Mouse (Mus musculus) cerebellum, postnatal 14 days (tissue): ENCODE data around the gene Mxra7.
A peak's percentile ranks its signal among the peaks of the same experiment; 100 is the strongest.
"Not testable (repeated sequence)": the region's sequence is repeated elsewhere in the genome, so short reads cannot be mapped to it uniquely, and the experiment has no call there.

ENCODE experiments used
- DNase-seq, 2 experiments: peaks; one replicate each; pipeline ENCODE4 v3.0.0; 2021; ENCODE audit warnings: mixed read lengths in 2 of 2

Mxra7 gene

DNA sequence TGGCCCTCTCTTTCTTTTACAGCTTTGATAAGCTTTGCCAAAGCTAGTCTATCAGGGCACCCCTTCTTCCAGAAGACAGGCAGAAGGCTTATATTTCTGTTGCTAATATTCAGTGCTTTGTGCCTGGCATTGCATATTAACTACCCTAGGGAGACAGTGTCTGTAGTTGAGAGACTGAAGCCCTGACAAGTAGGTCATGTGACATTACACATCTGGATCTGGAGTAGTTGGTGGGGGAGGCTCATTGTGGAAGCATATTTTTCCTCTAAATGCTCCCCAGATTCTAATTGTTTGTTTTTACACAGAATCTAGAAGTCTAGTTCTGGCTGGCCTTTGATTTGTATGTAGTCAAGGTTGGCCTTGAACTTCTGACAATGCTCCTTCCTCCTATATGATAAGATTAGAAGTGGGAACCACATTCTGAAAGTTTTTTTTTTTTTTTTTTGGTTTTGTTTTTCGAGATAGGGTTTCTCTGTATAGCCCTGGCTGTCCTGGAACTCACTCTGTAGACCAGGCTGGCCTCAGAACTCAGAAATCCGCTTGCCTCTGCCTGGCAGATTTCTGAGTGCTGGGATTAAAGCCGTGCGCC is 18.8 kb upstream of the Mxra7 start:
- no peak for DNase-seq

DNA sequence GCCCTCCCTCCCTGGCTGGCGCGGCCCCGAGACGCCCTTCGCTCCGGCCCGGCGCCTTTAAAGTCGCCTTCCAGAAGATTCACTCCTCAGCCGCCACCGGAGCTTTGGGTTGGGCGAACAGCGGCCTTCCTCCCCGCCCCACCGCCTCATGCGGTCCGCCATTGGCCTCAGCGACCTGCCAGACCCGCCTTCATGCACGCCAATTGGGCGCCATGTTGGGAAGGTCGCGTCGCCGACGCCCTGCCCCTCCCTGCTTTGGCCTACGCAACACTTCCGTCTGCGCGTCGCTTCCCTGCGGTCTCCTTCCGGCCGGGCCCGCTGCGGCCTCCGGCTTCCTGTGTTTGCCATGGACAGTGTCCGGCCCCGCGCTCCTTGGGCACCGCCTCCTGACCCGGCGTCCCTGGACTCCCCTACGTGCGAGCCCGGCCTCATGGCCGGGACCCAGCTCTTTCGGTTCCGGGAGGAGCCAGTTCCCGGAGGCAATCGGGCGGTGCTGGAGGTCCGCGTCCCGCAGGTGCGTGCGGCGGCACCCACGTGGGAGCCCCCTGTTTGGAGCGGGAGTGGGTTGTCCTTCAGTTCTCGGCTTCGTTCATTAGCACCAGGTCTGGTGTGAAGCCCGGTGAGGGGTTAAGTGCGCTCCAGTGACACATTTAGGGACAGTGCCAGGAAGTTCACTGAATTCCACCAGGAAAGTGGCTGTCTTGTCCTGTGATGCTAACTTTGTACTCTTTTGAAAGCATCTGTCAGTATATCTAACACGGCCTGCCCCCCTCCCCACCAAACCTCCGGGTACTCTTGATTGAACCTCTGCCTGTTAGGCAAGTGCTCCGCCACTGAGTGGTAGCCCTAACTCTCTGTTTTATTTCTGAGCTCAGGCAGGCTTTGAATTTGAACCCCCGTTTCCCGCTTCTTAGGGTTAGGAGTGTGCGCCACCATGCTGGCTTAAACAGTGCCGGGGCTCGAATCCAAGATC is 15.7 kb upstream of the Mxra7 start, which contains the start of the genes Mettl23 and Jmjd6:
TSS of gene Mettl23 (plus strand) at position 18 of the 973 bp plus-strand sequence.
TSS of gene Jmjd6 (minus strand) at position 189 of the 973 bp plus-strand sequence.
- peak; percentile 97 to 98 for DNase-seq

DNA sequence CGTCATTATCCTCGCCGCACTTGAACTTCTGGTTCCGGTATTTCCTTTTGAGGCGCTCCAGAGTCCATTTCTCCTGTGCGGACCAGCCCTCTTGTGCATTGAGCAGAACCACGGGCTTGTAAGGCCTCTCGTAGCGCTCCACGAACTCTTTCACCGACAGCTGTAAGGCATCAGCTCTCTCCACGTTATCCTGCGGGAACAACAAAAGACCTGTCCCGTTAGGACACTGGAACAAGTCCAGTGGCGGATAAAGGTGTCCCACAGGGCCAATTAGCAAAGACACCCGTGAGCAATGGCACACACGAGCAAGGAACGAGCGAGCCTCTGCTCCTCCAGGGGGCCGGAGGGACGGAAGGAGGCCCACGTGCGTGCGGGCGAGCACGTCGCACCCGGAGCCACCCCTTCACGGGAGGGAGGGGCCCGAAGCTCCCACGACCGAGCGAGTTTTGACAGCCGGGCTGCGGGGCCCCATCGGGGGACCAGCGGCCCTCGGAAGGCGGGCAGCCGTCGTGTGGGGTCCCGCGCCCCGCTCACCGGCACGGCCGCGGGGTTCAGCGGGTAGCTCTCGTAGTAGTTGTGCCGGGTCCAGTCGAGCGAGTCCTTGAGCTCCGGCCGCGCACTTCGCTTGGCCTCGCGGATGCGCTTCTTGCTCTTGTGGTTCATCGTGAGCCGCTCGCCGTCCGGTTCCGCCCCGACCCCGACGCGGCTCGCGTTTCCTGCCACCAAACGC is 14.8 kb upstream of the Mxra7 start:
- peak; percentile 80 to 82 for DNase-seq

DNA sequence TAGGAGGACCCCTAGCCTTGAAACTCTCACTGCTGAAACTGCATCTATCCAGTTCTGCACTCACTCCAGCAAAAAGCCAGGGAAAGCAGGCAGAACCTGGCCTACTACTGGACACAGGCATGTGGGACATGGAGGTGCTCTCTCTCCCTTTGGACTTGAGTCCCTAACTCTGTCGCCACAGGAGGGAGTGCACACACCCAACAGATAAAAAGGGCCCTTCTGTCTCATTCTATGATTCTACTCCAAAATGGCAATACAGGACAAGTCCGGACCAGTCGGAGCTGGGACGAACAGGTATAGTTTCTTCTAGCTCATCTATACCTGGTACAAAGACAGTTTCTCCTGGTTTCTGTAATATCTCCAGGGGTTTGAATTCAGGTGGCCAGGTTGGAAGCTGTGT is 12.9 kb upstream of the Mxra7 start:
- no peak for DNase-seq

DNA sequence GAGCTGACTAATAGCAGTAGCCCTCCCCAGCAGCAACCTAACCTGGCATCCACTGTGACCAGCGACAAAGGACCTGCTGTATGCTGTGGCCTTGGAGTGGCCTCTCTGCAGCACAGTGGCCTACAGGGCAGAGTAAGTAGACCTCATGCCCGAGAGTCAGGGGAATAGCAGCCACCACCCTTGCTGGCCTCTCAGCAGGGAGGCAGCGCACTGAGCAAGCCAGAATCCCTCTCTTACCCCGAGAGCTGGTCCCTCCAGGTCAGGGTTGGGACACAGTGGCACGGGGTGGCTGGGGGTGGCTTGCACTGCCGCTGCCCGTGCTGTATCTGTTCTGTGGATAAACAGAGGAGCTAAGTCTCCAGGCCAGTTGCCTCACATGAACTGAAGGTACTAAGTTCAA is 11.8 kb upstream of the Mxra7 start:
- no peak for DNase-seq

DNA sequence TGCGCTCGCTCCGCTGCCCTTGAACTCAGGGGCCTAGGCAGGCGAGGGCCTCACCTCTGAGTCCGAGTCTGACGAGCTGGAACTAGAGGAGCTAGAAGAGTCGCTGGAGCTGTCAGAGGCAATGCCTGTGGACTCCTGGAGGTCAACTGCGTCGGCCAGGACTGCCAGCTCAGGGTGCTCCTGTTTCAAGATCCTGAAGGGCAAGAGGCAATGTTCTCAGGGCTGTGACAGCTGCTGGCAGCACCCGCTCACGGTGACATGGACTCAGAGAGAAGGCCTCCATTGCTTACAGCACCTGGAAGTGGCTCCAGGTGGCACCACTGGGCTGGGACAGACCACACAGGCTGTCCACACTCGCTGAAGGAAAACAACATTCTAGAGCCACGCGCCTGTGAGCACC is 11.1 kb upstream of the Mxra7 start:
- no peak for DNase-seq

DNA sequence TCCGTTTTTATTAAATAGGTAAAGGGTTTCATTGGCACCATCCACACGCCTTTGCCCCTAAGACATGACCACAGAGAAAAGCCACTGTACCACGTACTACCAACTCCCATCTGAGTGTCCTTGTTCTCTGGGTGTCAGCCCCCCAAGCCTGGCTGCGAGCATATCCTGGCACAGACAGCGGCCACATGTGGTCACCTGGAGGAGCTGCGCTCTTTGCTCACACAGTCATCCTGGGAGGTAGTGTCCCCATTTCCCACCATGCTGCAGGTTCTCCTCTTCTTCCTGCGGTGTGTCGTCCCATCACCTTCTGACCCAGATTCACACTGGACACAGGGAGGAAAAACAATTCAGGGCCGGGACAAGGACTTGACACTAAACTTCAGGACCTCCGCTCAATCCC is 9.6 kb upstream of the Mxra7 start:
- DNase-seq = no peak

DNA sequence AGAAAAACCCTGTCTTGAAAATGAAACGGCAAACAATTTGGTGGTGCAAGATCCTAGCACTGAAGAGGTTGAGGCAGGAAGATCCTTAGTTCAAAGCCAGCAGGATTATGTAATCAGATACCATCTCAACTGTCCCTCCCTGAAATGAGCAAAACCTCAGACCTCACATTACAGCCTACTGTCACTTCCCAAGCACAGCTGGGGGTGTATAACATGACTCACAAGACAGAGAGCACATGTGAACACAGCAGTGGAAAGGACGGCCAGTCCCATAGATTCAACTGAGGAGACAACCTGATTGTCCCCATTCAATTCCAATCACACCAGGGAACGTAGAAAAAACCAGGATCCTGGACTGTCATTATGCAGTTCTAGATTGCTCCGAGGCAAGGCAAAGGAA is 8.4 kb upstream of the Mxra7 start:
- no peak for DNase-seq

DNA sequence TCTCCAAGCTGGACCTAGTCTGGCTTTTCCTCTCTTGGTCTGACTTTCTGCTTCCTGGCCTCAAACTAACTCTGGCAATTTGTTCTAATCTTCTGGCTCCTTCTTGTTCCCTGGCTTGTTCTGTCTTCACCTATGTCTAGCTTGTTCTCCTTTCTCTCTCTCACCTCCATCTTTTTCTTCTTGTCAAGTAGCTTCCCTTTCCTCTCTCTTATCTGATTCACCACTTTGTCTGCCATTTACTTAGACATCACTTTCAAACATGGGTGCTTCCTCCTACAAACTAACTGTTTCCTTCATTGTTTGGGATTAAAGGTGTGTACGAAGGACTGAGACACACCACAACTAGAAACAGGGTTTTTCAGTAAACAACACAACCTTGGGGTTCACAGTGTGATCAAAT is 7.1 kb upstream of the Mxra7 start:
- DNase-seq = no peak

DNA sequence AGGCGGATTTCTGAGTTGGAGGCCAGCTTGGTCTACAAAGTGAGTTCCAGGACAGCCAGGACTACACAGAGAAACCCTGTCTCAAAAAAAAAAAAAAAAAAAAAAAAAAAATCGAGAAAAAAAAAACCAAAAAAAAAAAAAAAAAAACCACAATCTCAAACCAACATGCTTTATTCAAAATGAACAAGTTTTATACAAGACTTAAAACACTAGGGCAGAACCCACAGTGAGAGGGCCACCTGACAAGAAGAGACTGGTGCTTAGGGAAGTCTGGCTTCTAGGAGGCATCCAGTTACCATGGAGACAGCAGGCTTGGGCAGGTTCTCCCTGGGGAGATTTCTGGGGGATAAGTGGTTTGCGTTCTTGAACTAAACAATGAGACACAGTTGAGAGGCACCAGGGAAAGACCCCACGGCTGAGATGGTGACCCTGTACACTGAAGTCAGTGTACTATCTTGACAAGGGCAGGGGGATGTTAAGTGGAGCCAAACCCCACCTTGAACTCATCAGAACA is 4.4 kb upstream of the Mxra7 start:
- no peak for DNase-seq

DNA sequence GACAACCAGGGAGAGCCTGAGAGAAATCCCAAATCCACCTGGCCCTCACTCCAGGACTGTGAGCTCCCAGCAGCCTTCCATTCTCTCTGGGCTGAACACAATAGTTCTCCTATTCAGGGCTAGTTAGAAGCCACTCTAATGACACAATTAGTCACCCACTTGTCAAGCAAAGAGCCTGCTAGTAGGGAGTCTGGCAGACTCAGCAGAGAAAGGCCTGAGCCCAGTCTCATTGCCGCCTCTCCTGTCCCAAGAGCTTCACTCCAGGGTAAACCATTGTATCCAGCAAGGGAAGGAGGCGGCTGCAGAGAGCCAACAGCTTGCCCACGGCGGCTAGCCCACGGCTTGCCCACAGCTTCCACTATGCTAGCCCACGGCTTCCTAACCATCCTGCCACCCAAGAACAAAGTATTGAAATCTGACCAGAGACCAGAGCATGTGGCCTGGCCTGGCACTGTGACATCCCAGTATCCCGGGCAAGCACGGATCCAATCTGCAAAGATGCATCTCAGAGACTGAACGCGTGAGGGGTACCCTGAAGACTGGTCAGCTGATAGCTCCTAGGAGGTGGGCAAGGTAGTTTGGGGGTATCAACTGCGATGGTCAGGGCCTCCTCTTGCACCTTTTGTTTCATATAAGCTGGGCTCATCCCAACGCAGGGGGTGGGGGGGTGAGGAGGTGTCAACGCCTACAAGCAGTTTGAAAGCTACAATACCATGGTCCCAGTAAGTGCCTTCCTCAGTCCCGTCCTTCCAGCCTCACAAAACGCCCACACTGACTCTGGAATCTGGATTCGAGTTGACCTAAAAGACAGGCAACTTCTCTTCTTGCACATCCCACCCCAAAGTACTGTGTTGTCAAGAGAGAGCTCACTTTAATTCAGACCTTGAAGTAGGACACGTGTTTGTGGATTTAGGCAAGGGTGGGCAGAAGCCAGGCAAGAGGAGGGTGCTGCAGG is 1.0 kb downstream of the Mxra7 start:
- DNase-seq = peak in 1 of 2 experiments; percentile 37

DNA sequence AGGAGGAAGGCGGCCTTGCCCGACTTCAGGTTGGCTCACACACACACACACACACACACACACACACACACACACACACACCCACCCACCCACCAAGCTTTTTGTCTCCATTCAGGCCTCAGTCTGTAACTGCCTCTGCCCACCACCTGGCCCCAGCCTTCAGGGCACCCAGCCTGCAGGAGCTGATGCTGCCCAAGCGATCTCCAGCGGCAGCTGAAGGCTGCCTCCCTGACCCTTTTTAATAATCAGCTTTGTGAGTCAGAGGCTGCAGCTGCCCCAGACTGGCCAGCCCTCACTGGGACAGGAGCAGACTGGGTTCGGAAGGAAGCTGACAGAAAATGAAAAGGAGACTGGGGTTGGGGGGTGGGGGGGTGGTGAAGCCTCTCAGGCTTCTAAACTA is 2.6 kb downstream of the Mxra7 start:
- DNase-seq = no peak

DNA sequence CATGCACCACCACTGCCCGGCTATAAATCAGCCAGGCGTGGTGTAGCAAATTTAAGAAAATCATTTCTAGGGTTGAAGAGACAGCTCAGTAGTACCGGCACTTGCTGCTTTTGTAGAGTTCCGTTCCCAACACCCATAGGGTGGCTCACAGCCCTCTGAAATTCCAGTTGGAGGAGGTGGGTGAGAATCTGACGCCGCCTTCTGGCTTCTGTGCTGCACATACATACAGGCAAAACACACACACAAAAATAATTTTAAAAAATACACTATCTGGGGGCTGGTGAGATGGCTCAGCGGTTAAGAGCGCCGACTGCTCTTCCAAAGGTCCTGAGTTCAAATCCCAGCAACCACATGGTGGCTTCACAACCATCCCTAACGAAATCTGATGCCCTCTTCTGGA is 4.0 kb downstream of the Mxra7 start:
- DNase-seq = not testable (repeated sequence)

DNA sequence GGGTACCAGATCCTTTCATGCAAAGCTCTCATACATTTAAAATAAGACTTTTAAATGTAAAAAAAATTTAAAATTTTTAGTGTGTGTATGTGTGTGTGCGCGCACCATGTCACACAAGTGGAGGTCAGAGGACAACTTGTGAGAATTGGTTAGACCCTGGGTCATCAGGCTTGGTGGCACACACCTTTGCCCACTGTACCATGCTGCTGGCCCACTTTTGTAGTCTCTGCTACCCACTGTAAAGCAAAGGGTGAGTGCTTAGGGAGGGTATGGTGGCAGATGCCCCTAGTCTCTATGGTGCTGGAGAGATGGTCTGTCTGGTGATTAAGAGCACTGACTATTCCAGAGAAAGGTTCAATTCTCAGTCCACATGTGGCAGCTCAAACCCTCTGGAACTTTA is 4.6 kb downstream of the Mxra7 start:
- no peak for DNase-seq

DNA sequence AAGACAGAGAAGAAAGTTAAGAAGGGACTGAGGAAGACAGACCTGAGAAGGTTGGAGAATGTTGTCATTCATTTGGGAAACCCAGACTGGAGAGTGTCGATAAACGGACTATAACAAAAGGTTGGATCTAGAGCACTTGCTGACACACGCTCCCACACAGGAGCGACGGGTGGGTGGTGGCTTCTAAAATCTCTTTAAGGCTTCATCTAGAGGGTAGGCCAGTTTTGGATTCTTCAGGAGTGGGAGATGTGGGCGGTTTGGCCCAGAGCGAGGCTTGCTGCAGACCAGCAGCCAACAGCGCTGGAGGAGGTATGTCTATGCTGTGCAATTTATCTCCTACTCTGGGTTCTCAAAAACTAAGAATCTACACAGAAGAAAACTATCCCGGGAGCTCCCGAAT is 5.2 kb downstream of the Mxra7 start:
- no peak for DNase-seq

DNA sequence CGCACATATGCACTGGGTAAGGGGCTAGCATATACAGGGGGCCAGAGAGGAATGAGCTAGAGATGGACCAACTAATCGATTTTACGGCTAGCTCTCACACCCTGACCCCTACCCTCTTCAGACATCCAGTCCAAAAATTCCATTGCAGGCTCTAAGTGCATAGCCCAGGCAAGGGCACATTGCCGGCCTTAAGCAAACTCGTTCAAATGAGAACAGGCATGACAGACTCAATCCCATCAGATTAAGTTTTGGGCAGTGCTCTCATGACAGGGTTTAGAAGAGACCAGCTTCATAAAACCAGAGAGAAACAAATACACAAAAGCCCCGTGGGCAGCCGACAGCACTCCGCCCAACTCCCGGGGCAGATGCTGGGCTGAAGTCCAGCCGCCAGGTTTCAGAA is 5.6 kb downstream of the Mxra7 start:
- no peak for DNase-seq

DNA sequence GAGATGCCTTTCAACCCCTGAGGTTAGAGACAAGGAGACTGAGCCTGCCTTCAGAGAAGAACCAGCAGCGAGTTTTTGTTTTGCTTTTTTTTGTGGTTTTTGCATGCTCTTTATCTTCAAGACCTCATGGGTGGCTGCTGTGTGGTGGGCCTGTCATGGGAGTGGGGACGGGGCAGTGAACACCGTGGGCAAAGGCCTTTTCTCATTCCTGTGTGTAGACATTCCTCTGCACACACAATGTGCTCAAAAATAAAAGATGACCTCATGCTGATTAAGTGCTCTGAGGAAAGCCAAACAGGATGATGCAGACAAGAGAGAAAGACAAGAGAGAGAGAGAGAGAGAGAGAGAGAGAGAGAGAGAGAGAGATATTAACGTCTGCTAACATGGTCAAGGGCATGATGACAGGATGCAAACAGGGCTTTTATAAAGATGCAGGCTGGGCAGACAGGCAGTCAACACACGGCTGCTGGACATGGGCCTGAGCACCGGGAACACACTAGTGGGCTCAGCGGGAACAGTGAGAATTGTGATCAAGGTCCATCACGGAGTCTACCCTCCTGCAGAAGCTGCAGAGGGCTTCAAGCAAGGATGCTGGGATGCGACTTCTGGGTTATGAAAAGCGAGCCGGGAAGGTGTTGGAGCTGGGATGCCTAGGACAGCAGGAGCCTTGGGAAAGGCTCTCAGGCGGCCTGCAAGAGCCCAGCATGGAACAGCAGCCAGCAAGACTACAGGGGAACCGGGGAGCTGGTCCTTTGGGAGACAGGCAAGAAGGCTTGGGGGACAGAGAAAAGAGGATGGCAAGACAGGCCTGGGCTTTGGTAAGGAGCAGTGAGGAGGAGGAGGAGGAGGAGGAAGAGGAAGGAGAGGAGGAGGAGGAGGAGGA is 6.5 kb downstream of the Mxra7 start:
- no peak for DNase-seq

DNA sequence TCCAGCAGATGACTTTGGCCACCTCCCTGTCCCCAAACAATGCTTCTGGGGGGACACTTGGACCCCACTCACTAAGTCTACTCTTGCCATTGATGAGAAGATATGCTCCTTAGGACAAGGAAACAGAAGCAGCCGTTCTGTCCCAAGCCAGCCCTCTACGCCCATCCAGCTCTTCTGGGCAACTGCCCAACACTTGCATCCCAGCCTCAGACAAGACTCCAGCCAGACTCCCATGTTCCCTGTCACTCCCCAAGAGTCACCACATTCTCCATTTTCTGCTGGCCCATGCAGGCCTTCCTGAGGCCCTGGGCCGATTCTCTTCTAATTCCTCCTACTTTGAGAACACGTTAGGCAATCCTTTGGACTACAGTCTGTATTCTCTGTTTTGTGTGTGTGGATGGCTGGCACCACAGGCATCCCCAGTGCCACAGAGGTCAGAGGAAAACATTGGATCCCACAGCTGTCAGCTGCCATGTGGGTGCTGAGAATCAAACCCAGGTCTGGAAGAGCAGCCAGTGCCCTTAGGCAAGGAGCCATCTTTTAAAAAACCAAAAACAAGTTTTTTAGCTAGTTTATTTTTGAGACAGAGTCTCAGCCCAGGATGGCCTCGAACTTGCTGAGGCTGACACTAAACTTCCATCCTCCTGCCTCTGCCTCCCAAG is 7.8 kb downstream of the Mxra7 start:
- DNase-seq = no peak

DNA sequence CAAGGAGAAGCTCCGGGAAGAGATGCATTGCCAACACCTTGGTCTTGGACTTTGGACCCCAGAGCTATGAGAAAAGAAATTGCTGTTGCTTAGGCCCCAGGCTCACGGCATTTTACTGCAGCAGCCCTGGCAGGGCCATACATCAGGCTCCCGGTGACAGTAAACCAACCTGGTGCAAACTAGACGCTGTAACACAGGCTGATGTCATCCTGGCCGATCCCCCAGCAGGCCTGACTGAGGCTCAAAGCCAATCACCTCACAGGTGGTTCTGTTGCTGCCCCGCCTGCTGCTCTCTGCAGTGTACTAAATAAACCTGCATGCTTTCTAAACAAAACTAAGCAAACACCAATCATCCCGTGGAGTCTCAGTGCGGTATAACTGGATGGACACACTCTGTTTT is 9.1 kb downstream of the Mxra7 start:
- DNase-seq = peak; percentile 45 to 53

DNA sequence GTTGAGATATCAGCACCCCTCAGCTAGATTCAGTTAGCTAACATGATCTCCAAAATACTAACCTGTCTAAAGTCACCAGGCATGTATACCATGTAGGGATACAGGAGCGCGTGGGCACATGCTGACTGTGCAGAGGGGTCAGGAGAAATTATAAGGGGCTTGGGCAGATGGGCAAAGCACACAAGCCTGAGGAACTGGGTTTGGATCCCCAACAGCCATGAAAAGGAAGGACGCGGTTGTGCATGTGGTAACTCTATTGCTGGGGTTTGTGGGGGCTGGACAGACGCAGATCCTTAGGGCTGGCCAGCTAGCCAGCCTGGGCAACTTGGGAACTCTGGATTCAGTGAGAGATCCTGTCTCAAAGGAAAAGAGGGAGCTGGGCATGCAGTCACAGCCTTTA is 10.3 kb downstream of the Mxra7 start:
- no peak for DNase-seq
